Mouse (Mus musculus) limb, embryonic 15.5 days (tissue): Measurements from ENCODE around the gene Gm11562. TPM values are rescaled to one million over a fixed set of nuclear protein-coding genes. Genes with fewer than 3 reads are reported as not detected.
"Not testable (repeated sequence)": the region's sequence is repeated elsewhere in the genome, so short reads cannot be mapped to it uniquely, and the experiment has no call there.

ENCODE experiments used
- ATAC-seq: fragments of 200-750 bp; cut with Nextera tagmentation; 2 replicates; pipeline ENCODE4 v1.8.0; 2017; ENCODE audit warnings: low read depth, moderate TSS enrichment; ENCODE audit not compliant: insufficient number of reproducible peaks, low FRiP score, low TSS enrichment
- H3K27ac ChIP-seq: fragments of 300-500 bp; sonication (generic); 2 replicates; pipeline ENCODE4 v1.5.1; 2015; ENCODE audit warnings: moderate library complexity, mild to moderate bottlenecking, inconsistent platforms
- H3K27me3 ChIP-seq: fragments of 300-500 bp; sonication (generic); 2 replicates; pipeline ENCODE4 v1.6.1; 2015; ENCODE audit warnings: inconsistent platforms
- H3K36me3 ChIP-seq: fragments of 300-500 bp; sonication (generic); 2 replicates; pipeline ENCODE4 v1.6.1; 2015; ENCODE audit warnings: inconsistent platforms
- H3K4me1 ChIP-seq: fragments of 300-500 bp; sonication (generic); 2 replicates; pipeline ENCODE4 v1.6.1; 2015; ENCODE audit warnings: inconsistent platforms
- H3K4me2 ChIP-seq: fragments of 300-500 bp; sonication (generic); 2 replicates; pipeline ENCODE4 v1.6.1; 2015; ENCODE audit warnings: mild to moderate bottlenecking, inconsistent platforms
- H3K4me3 ChIP-seq: fragments of 300-500 bp; sonication (generic); 2 replicates; pipeline ENCODE4 v1.5.1; 2015; ENCODE audit warnings: mild to moderate bottlenecking, inconsistent platforms
- H3K9ac ChIP-seq: fragments of 300-500 bp; sonication (generic); 2 replicates; pipeline ENCODE4 v1.6.1; 2015; ENCODE audit warnings: inconsistent platforms
- H3K9me3 ChIP-seq: fragments of 300-500 bp; sonication (generic); 2 replicates; pipeline ENCODE4 v1.6.1; 2016; ENCODE audit warnings: inconsistent platforms
- WGBS: fragments of 180-500 bp; shearing (Covaris S2); methylation state at CpG from one replicate; pipeline ENCODE4 v1.1.7; 2015; 5-methylcytosine and 5-hydroxymethylcytosine counted together
- polyA plus RNA-seq: library from polyadenylated mRNA; unstranded; fragments of >200 nt; fragmentation: Nextera tagmentation; extraction: Ambion mirVana; gene quantifications from 2 replicates; pipeline ENCODE4 v1.2.1, GENCODE M21; 2015

The Gm11562 gene
- polyA plus RNA-seq = not detected in 2 replicates

DNA sequence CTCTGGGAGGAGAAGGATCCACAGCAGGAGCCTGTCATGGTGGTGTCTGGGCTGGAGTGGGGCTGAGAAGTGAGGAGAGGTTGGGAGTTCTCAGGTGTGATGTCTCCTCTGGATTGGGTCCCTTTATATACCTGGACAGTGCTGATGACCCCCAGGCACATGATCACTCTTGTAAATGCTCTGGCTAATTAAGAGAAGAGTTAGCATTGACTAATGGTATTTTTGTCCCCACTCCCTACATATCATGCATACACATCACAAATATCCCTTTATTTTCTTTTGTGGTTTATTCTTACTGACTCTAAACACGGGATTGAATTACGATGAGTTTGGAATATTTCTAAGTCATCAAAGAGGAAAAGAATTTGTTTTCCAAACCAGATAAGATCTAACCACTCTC, at the start of gene Gm11562:
Gene Gm11562, minus strand, starts transcription at position 101 of the 400 bp plus-strand sequence.
- H3K4me3 ChIP-seq = no peak within 1 kb of the TSS
- no peaks in the 10 kb centered on the region for H3K4me1 ChIP-seq
- no peaks in the 10 kb centered on the region for H3K36me3 ChIP-seq
- no peak within 1 kb of the TSS for H3K4me2 ChIP-seq
- WGBS = 61% methylated on average over 2 of the region's 2 CpGs
- H3K9ac ChIP-seq = no peak within 1 kb of the TSS
- H3K9me3 ChIP-seq = no peaks in the 10 kb centered on the region
- H3K27me3 ChIP-seq = no peaks in the 10 kb centered on the region
- H3K27ac ChIP-seq = no peak within 1 kb of the TSS
- no peak; the same call in 1 of the 2 replicates for ATAC-seq

- H3K9me3 ChIP-seq = no peaks in the 10 kb centered on the region
- ATAC-seq = no peak
- no peak within 1 kb of the TSS for H3K27ac ChIP-seq
- no peaks in the 10 kb centered on the region for H3K36me3 ChIP-seq
- no peaks in the 10 kb centered on the region for H3K27me3 ChIP-seq
- H3K9ac ChIP-seq = no peak within 1 kb of the TSS
- H3K4me3 ChIP-seq = no peak within 1 kb of the TSS
- no peaks in the 10 kb centered on the region for H3K4me1 ChIP-seq
- no peak within 1 kb of the TSS for H3K4me2 ChIP-seq
Observed at GRCm38 (mm10) chr11:99665860-99666259, 45.6 kb upstream of the Gm11562 start, which contains the start of gene Krtap4-6. Krtap4-6 (minus strand) TSS chr11:99665960.

GRCm38 (mm10) chr11:99662802-99663201, 42.6 kb upstream of the Gm11562 start:
- ATAC-seq = no peak
- H3K4me3 ChIP-seq = no peak overlapping the region
- no peaks in the 10 kb centered on the region for H3K27me3 ChIP-seq
- H3K9ac ChIP-seq = no peak overlapping the region
- H3K36me3 ChIP-seq = no peaks in the 10 kb centered on the region
- no peaks in the 10 kb centered on the region for H3K9me3 ChIP-seq
- H3K4me1 ChIP-seq = no peaks in the 10 kb centered on the region
- H3K27ac ChIP-seq = no peak overlapping the region
- no peak overlapping the region for H3K4me2 ChIP-seq
- WGBS = 79% methylated on average over 10 of the region's 10 CpGs

DNA sequence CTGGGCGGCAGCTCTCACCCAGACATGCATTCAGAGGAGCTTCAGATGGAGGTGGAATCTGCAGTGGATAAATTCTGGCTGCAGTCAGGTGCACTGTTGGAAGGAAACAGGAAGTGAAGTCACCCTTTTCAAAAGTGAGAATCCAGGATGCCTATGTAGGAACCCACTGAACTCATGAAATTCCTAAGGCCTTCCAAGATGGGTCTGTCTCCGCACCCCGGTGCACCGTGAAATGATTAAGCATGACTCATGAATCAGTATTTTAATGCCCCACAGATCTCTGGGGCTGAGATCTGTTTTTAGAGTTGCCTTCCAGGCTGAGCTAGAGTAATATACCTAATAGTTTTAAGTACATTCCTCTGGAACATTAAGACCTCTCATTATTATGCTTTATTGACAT, 39.0 kb upstream of the Gm11562 start:
- Histone ChIP-seq H3K4me3 (no peak overlapping the region), H3K9me3 (no peaks in the 10 kb centered on the region), H3K4me2 (no peak overlapping the region), H3K27me3 (no peaks in the 10 kb centered on the region), H3K4me1 (no peaks in the 10 kb centered on the region), H3K36me3 (no peaks in the 10 kb centered on the region), H3K27ac (no peak overlapping the region), H3K9ac (no peak overlapping the region)
- no peak for ATAC-seq
- WGBS = 67% methylated on average over 4 of the region's 4 CpGs

DNA sequence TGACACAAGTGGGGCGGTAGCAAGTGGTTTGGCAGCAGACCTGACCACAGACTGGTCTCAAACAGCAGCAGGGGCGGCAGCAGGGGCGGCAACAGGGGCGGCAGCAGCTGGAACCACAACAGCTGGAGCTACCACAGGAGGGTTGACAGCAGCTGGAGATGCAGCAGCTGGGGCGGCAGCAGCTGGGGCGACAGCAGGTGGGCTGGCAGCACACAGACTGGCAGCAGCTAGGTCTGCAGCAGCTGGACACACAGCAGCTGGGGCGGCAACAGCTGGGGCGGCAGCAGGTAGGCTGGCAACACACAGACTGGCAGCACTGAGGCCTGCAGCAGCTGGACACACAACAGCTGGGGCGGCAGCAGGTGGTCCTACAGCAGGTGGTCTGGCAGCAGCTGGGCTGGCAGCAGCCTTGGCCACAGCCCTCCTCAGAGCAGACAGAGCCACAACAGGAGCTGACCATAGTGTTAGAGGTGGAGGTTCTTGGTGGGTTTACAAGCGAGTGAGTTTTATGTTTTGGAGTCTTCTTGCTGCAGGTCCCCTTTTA, 38.3 kb upstream of the Gm11562 start, which contains the start of gene Gm11563:
Gene Gm11563, minus strand, starts transcription at position 494 of the 544 bp plus-strand sequence.
- 58% methylated on average over 10 of the region's 10 CpGs for WGBS
- H3K27me3 ChIP-seq, H3K9ac ChIP-seq, ATAC-seq, H3K36me3 ChIP-seq, H3K4me2 ChIP-seq, H3K9me3 ChIP-seq, H3K27ac ChIP-seq, H3K4me1 ChIP-seq, H3K4me3 ChIP-seq: not testable (repeated sequence)

GRCm38 (mm10) chr11:99657051-99657450, 36.8 kb upstream of the Gm11562 start:
- no peaks in the 10 kb centered on the region for H3K4me1 ChIP-seq
- H3K27me3 ChIP-seq = no peaks in the 10 kb centered on the region
- no peak overlapping the region for H3K9ac ChIP-seq
- no peak overlapping the region for H3K4me2 ChIP-seq
- ATAC-seq = no peak
- 53% methylated on average over 5 of the region's 5 CpGs for WGBS
- no peaks in the 10 kb centered on the region for H3K9me3 ChIP-seq
- H3K27ac ChIP-seq = no peak overlapping the region
- no peak overlapping the region for H3K4me3 ChIP-seq
- H3K36me3 ChIP-seq = no peaks in the 10 kb centered on the region

GRCm38 (mm10) chr11:99650136-99650535, 29.9 kb upstream of the Gm11562 start, which contains the start of gene Gm11555:
Gm11555 (minus strand) TSS chr11:99650236.
- Histone ChIP-seq H3K4me2 (no peak within 1 kb of the TSS), H3K27ac (no peak within 1 kb of the TSS), H3K9me3 (no peaks in the 10 kb centered on the region), H3K36me3 (no peaks in the 10 kb centered on the region), H3K4me1 (no peaks in the 10 kb centered on the region), H3K4me3 (no peak within 1 kb of the TSS), H3K9ac (no peak within 1 kb of the TSS), H3K27me3 (no peaks in the 10 kb centered on the region)
- 76% methylated on average over 2 of the region's 2 CpGs for WGBS
- ATAC-seq = no peak

DNA sequence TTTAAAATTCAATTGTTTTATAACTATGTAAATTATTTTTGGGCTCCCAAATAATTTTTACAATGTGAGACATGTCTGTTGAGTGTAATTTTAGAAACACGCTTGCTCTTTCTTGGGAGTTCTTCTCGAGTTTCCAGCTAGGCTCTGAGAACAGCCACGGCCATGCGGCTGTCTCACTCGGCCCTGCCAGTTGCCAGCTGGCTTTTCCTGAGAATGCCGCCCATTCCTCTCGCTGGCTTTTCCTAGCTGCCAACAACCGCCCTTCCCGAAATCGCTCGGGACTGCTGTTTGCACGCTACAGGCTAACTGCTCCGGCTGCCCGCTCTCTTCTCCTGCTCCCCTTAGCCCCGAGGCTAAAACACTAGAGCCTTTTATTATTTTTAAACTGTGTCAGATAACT, 26.2 kb upstream of the Gm11562 start:
- H3K4me1 ChIP-seq = no peaks in the 10 kb centered on the region
- no peaks in the 10 kb centered on the region for H3K9me3 ChIP-seq
- H3K9ac ChIP-seq = no peak overlapping the region
- no peaks in the 10 kb centered on the region for H3K36me3 ChIP-seq
- H3K4me2 ChIP-seq = no peak overlapping the region
- no peak overlapping the region for H3K27ac ChIP-seq
- WGBS = 65% methylated on average over 15 of the region's 15 CpGs
- ATAC-seq = no peak
- H3K4me3 ChIP-seq = no peak overlapping the region
- no peaks in the 10 kb centered on the region for H3K27me3 ChIP-seq

- Histone ChIP-seq H3K4me3 (no peak overlapping the region), H3K4me2 (no peak overlapping the region), H3K36me3 (no peaks in the 10 kb centered on the region), H3K9ac (no peak overlapping the region), H3K4me1 (no peaks in the 10 kb centered on the region), H3K27ac (no peak overlapping the region), H3K27me3 (no peaks in the 10 kb centered on the region), H3K9me3 (no peaks in the 10 kb centered on the region)
- 61% methylated on average over 3 of the region's 3 CpGs for WGBS
- ATAC-seq = no peak
Observed at GRCm38 (mm10) chr11:99644351-99644750, 24.1 kb upstream of the Gm11562 start.

DNA sequence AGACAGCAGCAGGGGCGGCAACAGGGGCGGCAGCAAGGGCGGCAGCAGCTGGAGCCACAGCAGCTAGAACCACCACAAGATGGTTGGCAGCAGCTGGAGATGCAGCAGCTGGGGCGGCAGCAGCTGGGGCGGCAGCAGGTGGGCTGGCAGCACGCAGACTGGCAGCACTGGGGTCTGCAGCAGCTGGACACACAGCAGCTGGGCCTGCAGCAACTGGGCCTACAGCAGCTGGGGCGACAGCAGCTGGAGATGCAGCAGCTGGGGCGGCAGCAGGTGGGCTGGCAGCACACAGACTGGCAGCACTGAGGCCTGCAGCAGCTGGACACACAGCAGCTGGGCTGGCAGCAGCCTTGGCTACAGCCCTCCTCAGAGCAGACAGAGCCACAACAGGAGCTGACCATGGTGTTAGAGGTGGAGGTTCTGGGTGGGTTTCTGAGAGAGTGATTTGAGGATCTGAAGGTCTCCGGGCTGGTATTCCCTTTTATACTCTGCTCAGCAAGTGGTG, 23.5 kb upstream of the Gm11562 start, which contains the start of gene Krtap4-7:
Gene Krtap4-7, minus strand, starts transcription at position 455 of the 505 bp plus-strand sequence.
- H3K9ac ChIP-seq = not testable (repeated sequence)

DNA sequence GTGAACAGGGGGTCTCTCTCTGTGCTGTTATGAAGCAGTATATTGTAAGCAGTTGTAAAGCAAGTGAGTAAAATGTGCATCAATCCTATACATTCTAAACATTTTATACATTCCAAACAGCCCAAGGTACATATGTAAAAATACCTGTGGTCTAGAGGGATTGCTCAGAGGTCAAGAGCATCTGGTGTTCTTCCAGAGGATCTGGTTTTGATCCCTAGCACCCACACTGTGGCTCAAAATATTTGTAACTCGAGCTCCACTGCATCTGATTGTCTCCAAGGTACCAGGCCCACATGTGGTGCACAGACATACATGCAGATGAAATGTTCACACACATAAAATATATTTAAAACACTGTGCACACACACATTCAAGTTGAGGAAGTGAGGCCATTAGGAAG, 20.7 kb upstream of the Gm11562 start:
- no peaks in the 10 kb centered on the region for H3K27me3 ChIP-seq
- H3K4me2 ChIP-seq = no peak overlapping the region
- no peak overlapping the region for H3K4me3 ChIP-seq
- no peak overlapping the region for H3K9ac ChIP-seq
- no peaks in the 10 kb centered on the region for H3K9me3 ChIP-seq
- no peaks in the 10 kb centered on the region for H3K36me3 ChIP-seq
- no peak overlapping the region for H3K27ac ChIP-seq
- H3K4me1 ChIP-seq = no peaks in the 10 kb centered on the region
- ATAC-seq = no peak
- WGBS = 15% methylated on average over 1 of the region's 1 CpGs

More for the DNA sequence above, 23.5 kb upstream of the Gm11562 start, which contains the start of gene Krtap4-7:
- H3K4me2 ChIP-seq, H3K4me1 ChIP-seq, H3K27me3 ChIP-seq, H3K9me3 ChIP-seq, H3K4me3 ChIP-seq, ATAC-seq, H3K27ac ChIP-seq, H3K36me3 ChIP-seq: not testable (repeated sequence)
- 76% methylated on average over 9 of the region's 9 CpGs for WGBS

DNA sequence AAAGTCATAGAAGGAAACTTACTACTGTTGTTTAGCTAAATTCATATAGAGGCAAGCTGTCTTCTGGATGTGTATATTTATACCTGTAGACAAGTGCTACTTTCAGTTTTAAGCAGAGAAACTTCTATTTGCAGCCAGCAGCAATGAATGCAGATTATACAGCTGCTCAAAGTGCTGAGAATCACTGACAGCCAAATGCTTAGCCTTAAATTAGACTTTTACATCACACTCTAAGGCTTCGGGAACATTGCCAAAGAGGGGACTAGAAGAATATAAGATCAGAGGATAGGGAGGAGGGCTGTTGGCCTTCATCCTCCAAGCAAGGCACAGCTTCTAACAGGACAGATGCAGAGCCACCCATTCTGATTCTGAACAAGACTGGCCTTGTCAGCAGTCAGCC, 16.9 kb upstream of the Gm11562 start:
- no peak for ATAC-seq
- Histone ChIP-seq H3K27ac (no peak overlapping the region), H3K4me1 (0 out of 2 replicates have a peak, but pooled peaks cover 3% of the 10 kb centered on the region), H3K4me3 (no peak overlapping the region), H3K9ac (no peak overlapping the region), H3K9me3 (no peaks in the 10 kb centered on the region), H3K36me3 (no peaks in the 10 kb centered on the region), H3K27me3 (peaks cover 5% of the 10 kb centered on the region; the same call in 1 of the 2 replicates), H3K4me2 (no peak overlapping the region)
- WGBS = 66% methylated on average over 1 of the region's 1 CpGs
